Mouse (Mus musculus): Measurements from ENCODE around the gene Fbxo28.

Gene Fbxo28

GRCm38 (mm10) chr1:182296141-182296540, 45.3 kb downstream of the Fbxo28 start:
- in situ Hi-C loops (cut with MboI; ENCODE audit: unreplicated experiment in 2 of 2) = loop anchor here in 1 of 2 experiments (25.0 kb wide), 1 partner anchor 409 kb away; no protein-coding TSS in a partner anchor

GRCm38 (mm10) chr1:182292291-182292690, 49.1 kb downstream of the Fbxo28 start:
- in situ Hi-C loops (cut with MboI; ENCODE audit: unreplicated experiment in 2 of 2) = loop anchor here in 1 of 2 experiments (25.0 kb wide), 1 partner anchor 405 kb away; no protein-coding TSS in a partner anchor

GRCm38 (mm10) chr1:182290741-182291140, 50.7 kb downstream of the Fbxo28 start:
- in situ Hi-C loops (cut with MboI; ENCODE audit: unreplicated experiment in 2 of 2) = loop anchor here in 1 of 2 experiments (25.0 kb wide), 1 partner anchor 403 kb away; no protein-coding TSS in a partner anchor

GRCm38 (mm10) chr1:182289781-182290180, 51.6 kb downstream of the Fbxo28 start:
- in situ Hi-C loops (cut with MboI; ENCODE audit: unreplicated experiment in 2 of 2) = loop anchor here in 1 of 2 experiments (25.0 kb wide), 1 partner anchor 402 kb away; no protein-coding TSS in a partner anchor

- in situ Hi-C loops (cut with MboI; ENCODE audit: unreplicated experiment in 2 of 2) = loop anchor here in 1 of 2 experiments (25.0 kb wide), 1 partner anchor 401 kb away; no protein-coding TSS in a partner anchor
These were observed 52.8 kb downstream of the Fbxo28 start for GRCm38 (mm10) chr1:182288601-182289000.

GRCm38 (mm10) chr1:182287781-182288180, 53.6 kb downstream of the Fbxo28 start:
- in situ Hi-C loops (cut with MboI; ENCODE audit: unreplicated experiment in 2 of 2) = loop anchor here in 1 of 2 experiments (25.0 kb wide), 1 partner anchor 400 kb away; no protein-coding TSS in a partner anchor

- in situ Hi-C loops (cut with MboI; ENCODE audit: unreplicated experiment in 2 of 2) = loop anchor here in 1 of 2 experiments (25.0 kb wide), 1 partner anchor 397 kb away; no protein-coding TSS in a partner anchor
These were observed 56.6 kb downstream of the Fbxo28 start for GRCm38 (mm10) chr1:182284795-182285194.

GRCm38 (mm10) chr1:182283231-182283630, 58.2 kb downstream of the Fbxo28 start:
- in situ Hi-C loops (cut with MboI; ENCODE audit: unreplicated experiment in 2 of 2) = loop anchor here in 1 of 2 experiments (25.0 kb wide), 1 partner anchor 396 kb away; no protein-coding TSS in a partner anchor

- in situ Hi-C loops (cut with MboI; ENCODE audit: unreplicated experiment in 2 of 2) = loop anchor here in 1 of 2 experiments (25.0 kb wide), 1 partner anchor 395 kb away; no protein-coding TSS in a partner anchor
These were observed 59.0 kb downstream of the Fbxo28 start, which contains the start of gene Degs1 for GRCm38 (mm10) chr1:182282091-182283075. Gene Degs1, minus strand, starts transcription at chr1:182282804.

- in situ Hi-C loops (cut with MboI; ENCODE audit: unreplicated experiment in 2 of 2) = loop anchor here in 1 of 2 experiments (25.0 kb wide), 1 partner anchor 394 kb away; no protein-coding TSS in a partner anchor
These were observed 60.1 kb downstream of the Fbxo28 start for GRCm38 (mm10) chr1:182281251-182281711.

- in situ Hi-C loops (cut with MboI; ENCODE audit: unreplicated experiment in 2 of 2) = loop anchor here in 1 of 2 experiments (25.0 kb wide), 1 partner anchor 393 kb away; no protein-coding TSS in a partner anchor
These were observed 60.9 kb downstream of the Fbxo28 start for GRCm38 (mm10) chr1:182280577-182280976.

- in situ Hi-C loops (cut with MboI; ENCODE audit: unreplicated experiment in 2 of 2) = loop anchor here in 1 of 2 experiments (25.0 kb wide), 1 partner anchor 393 kb away; no protein-coding TSS in a partner anchor
These were observed 61.4 kb downstream of the Fbxo28 start for GRCm38 (mm10) chr1:182280046-182280445.

- in situ Hi-C loops (cut with MboI; ENCODE audit: unreplicated experiment in 2 of 2) = loop anchor here in 1 of 2 experiments (25.0 kb wide), 1 partner anchor 392 kb away; no protein-coding TSS in a partner anchor
These were observed 62.0 kb downstream of the Fbxo28 start for GRCm38 (mm10) chr1:182279436-182279835.

- in situ Hi-C loops (cut with MboI; ENCODE audit: unreplicated experiment in 2 of 2) = loop anchor here in 1 of 2 experiments (25.0 kb wide), 1 partner anchor 388 kb away; no protein-coding TSS in a partner anchor
These were observed 66.3 kb downstream of the Fbxo28 start for GRCm38 (mm10) chr1:182275109-182275508.

GRCm38 (mm10) chr1:182271632-182272031, 69.8 kb downstream of the Fbxo28 start:
- in situ Hi-C loops (cut with MboI; ENCODE audit: unreplicated experiment in 2 of 2) = no loop called here

GRCm38 (mm10) chr1:182271130-182271529, 70.3 kb downstream of the Fbxo28 start:
- in situ Hi-C loops (cut with MboI; ENCODE audit: unreplicated experiment in 2 of 2) = no loop called here

GRCm38 (mm10) chr1:182268317-182268716, 73.1 kb downstream of the Fbxo28 start:
- in situ Hi-C loops (cut with MboI; ENCODE audit: unreplicated experiment in 2 of 2) = no loop called here

- in situ Hi-C loops (cut with MboI; ENCODE audit: unreplicated experiment in 2 of 2) = no loop called here
These were observed 75.4 kb downstream of the Fbxo28 start for GRCm38 (mm10) chr1:182266028-182266525.

All from v-Abl transformed pro-B cells (cell line).